33 mouse cellular contexts compared by ENCODE assay signal in genomic region chr11:101943055-101943454, GRCm38 (mm10). TPM values are rescaled to one million over a fixed set of nuclear protein-coding genes. Genes with fewer than 3 reads are reported as not detected.
DNase-seq lines count a peak whose midpoint lies in the region; ATAC-seq and TF ChIP-seq lines count a peak whose summit lies in the region.
"Had no signal": no experiment of that assay in that cellular context is flagged by ENCODE, and none has a peak within 500 bp of the region (broad histone marks: within the 10 kb centered on the region; RNA-seq: fewer than 3 reads in every experiment).

No protein-coding gene starts in this region.

- no peaks in the 10 kb centered on the region for H3K36me3 ChIP-seq in CH12.LX (replicated peaks in 1 of 2; ENCODE audit: control insufficient read depth in 1 of 2, insufficient read depth in 1 of 2, low read length in 1 of 2)
- H3K36me3 ChIP-seq in liver, embryonic 11.5 days (ENCODE audit: control insufficient read depth, insufficient read depth, low read length), result no peaks in the 10 kb centered on the region
- H3K36me3 ChIP-seq: embryonic facial prominence, embryonic 15.5 days; forebrain, embryonic 15.5 days; limb, embryonic 10.5 days; neural tube, embryonic 15.5 days had no signal

- ATAC-seq in frontal cortex, adult (ENCODE audit: low TSS enrichment), result no peak
- no peak for ATAC-seq in liver, embryonic 11.5 days (replicated peaks; ENCODE audit: low FRiP score)
- ATAC-seq: forebrain, embryonic 15.5 days; hindbrain, postnatal 0 days; intestine, embryonic 16.5 days had no signal

- 48% methylated on average over 3 of the region's 3 CpGs for WGBS in liver, embryonic 11.5 days

- no peak overlapping the region for H3K4me3 ChIP-seq in CH12.LX (replicated peaks in 1 of 3; ENCODE audit: low read depth in 2 of 3, low read length in 2 of 3, poor library complexity in 1 of 3)
- H3K4me3 ChIP-seq in liver, embryonic 11.5 days (ENCODE audit: low read depth, low read length), result no peak overlapping the region
- H3K4me3 ChIP-seq: embryonic facial prominence, embryonic 15.5 days; forebrain, embryonic 15.5 days; left cerebral cortex, adult 2 months; limb, embryonic 10.5 days; neural tube, embryonic 15.5 days had no signal

- TF ChIP-seq POLR2A in CH12.LX (IDR thresholded peaks at IDR 0.05; ENCODE audit: low read depth, low read length), result no peak

- no peak for TF ChIP-seq RAD21 in CH12.LX (IDR thresholded peaks at IDR 0.05; ENCODE audit: low read depth, low read length)

- no peak overlapping the region for H3K9ac ChIP-seq in CH12.LX (ENCODE audit: insufficient read depth, low read depth)
- H3K9ac ChIP-seq in liver, embryonic 11.5 days (ENCODE audit: low read depth, low read length), result no peak overlapping the region
- H3K9ac ChIP-seq: embryonic facial prominence, embryonic 15.5 days; forebrain, embryonic 15.5 days; neural tube, embryonic 15.5 days had no signal

- H3K9me3 ChIP-seq in CH12.LX (replicated peaks; ENCODE audit: low read length), result peaks cover 11% of the 10 kb centered on the region
- H3K9me3 ChIP-seq in liver, embryonic 11.5 days (ENCODE audit: control insufficient read depth, low read length), result no peaks in the 10 kb centered on the region
- H3K9me3 ChIP-seq: embryonic facial prominence, embryonic 15.5 days; forebrain, embryonic 15.5 days; limb, embryonic 10.5 days; neural tube, embryonic 15.5 days had no signal

- no peak for TF ChIP-seq EP300 in CH12.LX (IDR thresholded peaks at IDR 0.05; ENCODE audit: low read length)

- DNase-seq in CH12.LX (ENCODE audit: extremely low read depth) (no peak), ES-CJ7 (ENCODE audit: low read depth, low spot score) (peak; percentile 65)
- DNase-seq in cerebellum, adult 18-20 months, result peak; percentile 90
- DNase-seq in cerebellum, postnatal 14 days, result peak; percentile 97 to 99
- DNase-seq in spleen, postnatal 10 days (ENCODE audit: low spot score in 2 of 2), result no peak
- DNase-seq in liver, embryonic 11.5 days (ENCODE audit: low spot score), result no peak
- DNase-seq: adrenal gland, postnatal 36 days; B cell, adult 2 months; gastrocnemius, postnatal 10 days; heart, adult 11 months; heart, postnatal 14 days; layer of hippocampus, adult 9-11 months; liver; right cerebral cortex, adult 18-20 months had no signal

- no peak overlapping the region for H3K27ac ChIP-seq in CH12.LX (ENCODE audit: insufficient read depth, low read depth)
- no peak overlapping the region for H3K27ac ChIP-seq in liver, embryonic 11.5 days (ENCODE audit: low read depth, low read length)
- H3K27ac ChIP-seq: embryonic facial prominence, embryonic 15.5 days; forebrain, embryonic 15.5 days; hindbrain, postnatal 0 days; left cerebral cortex, adult 2 months; limb, embryonic 10.5 days; macrophage; neural tube, embryonic 15.5 days had no signal

- H3K4me2 ChIP-seq in CH12.LX (ENCODE audit: insufficient read depth, low read depth, poor library complexity, severe bottlenecking), result no peak overlapping the region
- H3K4me2 ChIP-seq in liver, embryonic 11.5 days, result no peak overlapping the region
- H3K4me2 ChIP-seq: embryonic facial prominence, embryonic 15.5 days; forebrain, embryonic 15.5 days; heart, embryonic 11.5 days; neural tube, embryonic 15.5 days had no signal

- H3K4me1 ChIP-seq in CH12.LX (ENCODE audit: control insufficient read depth in 1 of 2, insufficient read depth in 2 of 2), result peaks cover 0 to 4% of the 10 kb centered on the region in 2 experiments; a peak in 2 of 4 replicates
- H3K4me1 ChIP-seq in liver, embryonic 11.5 days (replicated peaks; ENCODE audit: control insufficient read depth, insufficient read depth, low read length), result no peaks in the 10 kb centered on the region
- H3K4me1 ChIP-seq: embryonic facial prominence, embryonic 15.5 days; forebrain, embryonic 15.5 days; neural tube, embryonic 15.5 days had no signal

- peaks cover 42% of the 10 kb centered on the region for H3K27me3 ChIP-seq in CH12.LX (replicated peaks)
- H3K27me3 ChIP-seq in liver, embryonic 11.5 days (replicated peaks; ENCODE audit: control insufficient read depth, insufficient read depth, low read length), result peaks cover 12% of the 10 kb centered on the region

- no peaks in the 10 kb centered on the region for H3K79me2 ChIP-seq in CH12.LX (replicated peaks; ENCODE audit: control insufficient read depth, extremely low read depth, insufficient read depth, poor library complexity, severe bottlenecking)

- TF ChIP-seq CTCF in CH12.LX (conservative IDR thresholded peaks at IDR 0.05 in 1 of 2, IDR thresholded peaks at IDR 0.05 in 1 of 2; ENCODE audit: low read depth in 2 of 2, low read length in 2 of 2), result no peak

- dilution Hi-C loops in CH12.LX (cut with MboI; ENCODE audit: extremely low pct_ligation_motif_present, extremely low pct_unique_long_range_greater_than_20kb, low sequenced_read_pairs), result no loop called here

- in situ Hi-C loops in CH12.LX (cut with MboI; ENCODE audit: low pct_ligation_motif_present, low pct_unique_long_range_greater_than_20kb, low sequenced_read_pairs), result no loop called here

TF ChIP-seq in CH12.LX, 34 proteins besides CTCF, POLR2A, EP300 and RAD21:
- TF ChIP-seq NRF1 (IDR thresholded peaks at IDR 0.05; ENCODE audit: low read depth, low read length) (no peak), TCF12 (IDR thresholded peaks at IDR 0.05; ENCODE audit: low read depth, low read length) (0 out of 2 replicates have a peak, but pooled peaks have one; percentile 21), TBP (conservative IDR thresholded peaks at IDR 0.05; ENCODE audit: low read depth, low read length) (no peak), E2F4 (IDR thresholded peaks at IDR 0.05; ENCODE audit: insufficient replicate concordance, low read depth, low read length) (no peak), CHD2 (IDR thresholded peaks at IDR 0.05; ENCODE audit: low read length) (peak; percentile 39; the same call in 1 of the 2 replicates), IRF4 (IDR thresholded peaks at IDR 0.05; ENCODE audit: low read depth, low read length) (no peak), MEF2A (IDR thresholded peaks at IDR 0.05; ENCODE audit: borderline replicate concordance, low read depth, low read length) (no peak)

RNA-seq across cellular contexts. Expression of gene Sost, which starts 23.8 kb away (rescaled TPM):
- total RNA-seq in CH12.LX (2012; rRNA removed) (not detected in 2 replicates), CH12.LX (2014; rRNA removed) (not detected in 2 replicates)
- not detected in 2 replicates for polyA plus RNA-seq in CH12.LX (2012; ENCODE audit: insufficient read length, low read depth)
- polyA plus RNA-seq in liver, embryonic 11.5 days (2014; fragmentation: Nextera tagmentation; extraction: Ambion mirVana), result not detected in 2 replicates
- total RNA-seq: adrenal gland, postnatal 36 days; common myeloid progenitor, adult 5-6 weeks; hindbrain, postnatal 0 days; left cerebral cortex, adult 2 months had no signal
- polyA plus RNA-seq: forebrain, embryonic 15.5 days; large intestine, adult 2 months; liver, embryonic 16.5 days; macrophage; small intestine, adult 2 months had no signal

RNA-seq across cellular contexts. Expression of gene Cfap97d1, which starts 41.0 kb away (rescaled TPM):
- not detected in 2 replicates for total RNA-seq in CH12.LX (2012; rRNA removed)
- total RNA-seq in CH12.LX (2014; rRNA removed), result not detected in 2 replicates
- polyA plus RNA-seq in CH12.LX (2012; ENCODE audit: insufficient read length, low read depth), result not detected in 2 replicates
- polyA plus RNA-seq in liver, embryonic 11.5 days (2014; fragmentation: Nextera tagmentation; extraction: Ambion mirVana), result not detected in 2 replicates
- total RNA-seq: adrenal gland, postnatal 36 days; common myeloid progenitor, adult 5-6 weeks; gastrocnemius, postnatal 10 days; heart, postnatal 14 days; hindbrain, postnatal 0 days; left cerebral cortex, adult 2 months; midbrain, postnatal 0 days had no signal
- polyA plus RNA-seq: embryonic facial prominence, embryonic 15.5 days; forebrain, embryonic 15.5 days; heart, embryonic 11.5 days; hindbrain, embryonic 11.5 days; hindbrain, postnatal 0 days; intestine, embryonic 16.5 days; kidney, embryonic 14.5 days; large intestine, adult 2 months; limb, embryonic 10.5 days; liver, embryonic 16.5 days; lung, embryonic 16.5 days; macrophage; midbrain, postnatal 0 days; neural tube, embryonic 15.5 days; small intestine, adult 2 months; urinary bladder, adult 2 months had no signal

RNA-seq across cellular contexts. Expression of gene Dusp3, which starts 43.8 kb away (rescaled TPM):
- total RNA-seq in CH12.LX (2012; rRNA removed), result 17.9 and 20.8 TPM in 2 replicates
- 5.6 and 7.5 TPM in 2 replicates for total RNA-seq in CH12.LX (2014; rRNA removed)
- polyA plus RNA-seq in CH12.LX (2012; ENCODE audit: insufficient read length, low read depth), result 19.2 and 23.6 TPM in 2 replicates
- 20.5 and 21.2 TPM in 2 replicates for polyA plus RNA-seq in liver, embryonic 11.5 days (2014; fragmentation: Nextera tagmentation; extraction: Ambion mirVana)

RNA-seq across cellular contexts. Expression of gene Meox1, which starts 48.9 kb away (rescaled TPM):
- not detected in 2 replicates for total RNA-seq in CH12.LX (2012; rRNA removed)
- not detected in 2 replicates for total RNA-seq in CH12.LX (2014; rRNA removed)
- not detected in 2 replicates for polyA plus RNA-seq in CH12.LX (2012; ENCODE audit: insufficient read length, low read depth)
- polyA plus RNA-seq in liver, embryonic 11.5 days (2014; fragmentation: Nextera tagmentation; extraction: Ambion mirVana), result 2.8 and 3.6 TPM in 2 replicates
- total RNA-seq: common myeloid progenitor, adult 5-6 weeks had no signal
- polyA plus RNA-seq: macrophage had no signal

Comparison
In these comparisons a context has a peak if more than half of its experiments do, and no peak if none do; other contexts are left out.
1. DNase-seq: peak in ES-CJ7 (single experiment), cerebellum, adult 18-20 months (2 of 2) and cerebellum, postnatal 14 days (2 of 2); none in CH12.LX (single experiment), spleen, postnatal 10 days (0 of 2) and liver, embryonic 11.5 days (single experiment).